9 mouse cellular contexts compared by ENCODE assay signal in the genomic region with DNA sequence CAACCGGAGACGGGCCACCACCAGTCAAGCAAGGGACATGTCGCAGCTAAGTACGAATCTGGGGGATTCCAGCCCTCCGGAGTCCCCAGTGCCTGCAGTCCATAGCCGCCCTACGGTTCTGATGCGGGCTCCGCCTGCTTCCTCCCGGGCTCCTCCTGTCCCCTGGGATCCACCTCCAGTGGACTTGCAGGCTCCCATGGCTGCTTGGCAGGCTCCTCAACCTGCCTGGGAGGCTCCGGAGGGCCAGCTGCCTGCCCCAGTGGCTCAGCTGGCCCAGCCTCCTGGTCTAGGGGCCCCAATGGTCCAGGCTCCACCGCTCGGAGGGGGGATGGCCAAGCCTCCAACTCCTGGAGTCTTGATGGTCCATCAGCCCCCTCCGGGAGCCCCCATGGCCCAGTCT. TPM values are rescaled to one million over a fixed set of nuclear protein-coding genes. Genes with fewer than 3 reads are reported as not detected.
DNase-seq lines count a peak whose midpoint lies in the region; ATAC-seq and TF ChIP-seq lines count a peak whose summit lies in the region.
"Had no signal": no experiment of that assay in that cellular context is flagged by ENCODE, and none has a peak within 500 bp of the region (broad histone marks: within the 10 kb centered on the region; RNA-seq: fewer than 3 reads in every experiment).

No protein-coding gene starts in this region.

- peak overlapping the region; percentile 59 for H3K9ac ChIP-seq in heart, embryonic 12.5 days
- no peak overlapping the region for H3K9ac ChIP-seq in heart, postnatal 0 days (replicated peaks; ENCODE audit: low read depth, low read length)

- TF ChIP-seq EP300 in heart, postnatal 0 days (IDR thresholded peaks at IDR 0.05; ENCODE audit: low read depth) = no peak

- no peaks in the 10 kb centered on the region for H3K4me1 ChIP-seq in heart, embryonic 12.5 days (replicated peaks)
- no peaks in the 10 kb centered on the region for H3K4me1 ChIP-seq in G1E (ENCODE audit: insufficient read depth, low read depth, low read length)
- H3K4me1 ChIP-seq in heart, postnatal 0 days (ENCODE audit: control insufficient read depth, insufficient read depth) = no peaks in the 10 kb centered on the region

- peak overlapping the region; percentile 74 for H3K4me2 ChIP-seq in heart, embryonic 12.5 days
- peak overlapping the region; percentile 47 for H3K4me2 ChIP-seq in heart, postnatal 0 days (ENCODE audit: low read depth, low read length)

- peaks cover 23% of the 10 kb centered on the region for H3K9me3 ChIP-seq in heart, embryonic 12.5 days (replicated peaks)
- peaks cover 23% of the 10 kb centered on the region for H3K9me3 ChIP-seq in G1E (replicated peaks)
- no peaks in the 10 kb centered on the region; the same call in 1 of the 2 replicates for H3K9me3 ChIP-seq in heart, postnatal 0 days (replicated peaks; ENCODE audit: control insufficient read depth, low read length)

- TF ChIP-seq CTCF in G1E (IDR thresholded peaks at IDR 0.05; ENCODE audit: low read depth, low read length) = no peak
- TF ChIP-seq CTCF in heart, postnatal 0 days (IDR thresholded peaks at IDR 0.05; ENCODE audit: low read depth) = no peak

- no peak overlapping the region for H3K27ac ChIP-seq in heart, embryonic 12.5 days (ENCODE audit: poor library complexity, severe bottlenecking)
- no peak overlapping the region for H3K27ac ChIP-seq in heart, postnatal 0 days (ENCODE audit: low read depth)

- no peak for DNase-seq in heart, postnatal 36 days
- no peak for DNase-seq in G1E (ENCODE audit: low spot score)
- no peak for DNase-seq in heart, postnatal 0 days (ENCODE audit: low spot score)
- peak; percentile 12 for DNase-seq in mesoderm, embryonic 11.5 days (ENCODE audit: low read depth, low spot score)
- DNase-seq in thymus, postnatal 0 days (ENCODE audit: low spot score) = no peak
- no peak for DNase-seq in spleen, adult 12 weeks (ENCODE audit: low spot score)
- DNase-seq in right cerebral cortex, postnatal 36 days (ENCODE audit: low spot score in 2 of 2) = no peak

- intact Hi-C loops in heart, postnatal 36 days (cut with DNase I) = no loop called here

- H3K36me3 ChIP-seq in heart, embryonic 12.5 days = no peaks in the 10 kb centered on the region
- H3K36me3 ChIP-seq in G1E (replicated peaks) = no peaks in the 10 kb centered on the region
- H3K36me3 ChIP-seq in heart, postnatal 0 days (replicated peaks; ENCODE audit: control insufficient read depth, insufficient read depth, low read length) = no peaks in the 10 kb centered on the region

- WGBS in heart, embryonic 12.5 days = 27% methylated on average over 14 of the region's 14 CpGs
- 29% methylated on average over 14 of the region's 14 CpGs for WGBS in heart, postnatal 0 days

- H3K27me3 ChIP-seq in heart, embryonic 12.5 days (replicated peaks) = no peaks in the 10 kb centered on the region
- no peaks in the 10 kb centered on the region; the same call in 1 of the 2 replicates for H3K27me3 ChIP-seq in G1E (ENCODE audit: insufficient read depth, low read length)
- peaks cover 8% of the 10 kb centered on the region; the same call in 1 of the 2 replicates for H3K27me3 ChIP-seq in heart, postnatal 0 days (ENCODE audit: control insufficient read depth, insufficient read depth, low read length)
- H3K27me3 ChIP-seq: CH12.LX had no signal

- ATAC-seq in heart, embryonic 12.5 days (ENCODE audit: insufficient number of reproducible peaks, low FRiP score) = no peak; the same call in 1 of the 2 replicates
- no peak for ATAC-seq in G1E (ENCODE audit: extremely low read depth, insufficient number of reproducible peaks, low FRiP score, poor library complexity, severe bottlenecking)
- 0 out of 2 replicates have a peak, but pooled peaks have one; percentile 27 for ATAC-seq in heart, postnatal 0 days (ENCODE audit: insufficient read depth, low read depth)

- H3K4me3 ChIP-seq in heart, embryonic 12.5 days = peak overlapping the region; percentile 47
- 0 out of 2 replicates have a peak overlapping the region, but pooled peaks have one; percentile 9 for H3K4me3 ChIP-seq in G1E (ENCODE audit: low read depth, low read length)
- peak overlapping the region; percentile 36 for H3K4me3 ChIP-seq in heart, postnatal 0 days (ENCODE audit: low read depth, low read length)

RNA-seq across cellular contexts. Expression of a gene that starts 0.5 kb away (rescaled TPM):
- 0.46 and 0.49 TPM in 2 replicates for polyA plus RNA-seq in heart, embryonic 12.5 days (2016; fragmentation: Nextera tagmentation; extraction: Ambion mirVana)
- not detected for total RNA-seq in heart, postnatal 36 days (2021)
- total RNA-seq in G1E (2014; fragmentation: Nextera tagmentation) = not detected in 2 replicates
- total RNA-seq in G1E (2017) = 0.05 TPM in 1 of 2 replicates, not detected in the other
- polyA plus RNA-seq in G1E (2012) = not detected in 2 replicates
- total RNA-seq in heart, postnatal 0 days (2014; rRNA removed; ENCODE audit: low replicate concordance) = 0.46 and 0.85 TPM in 2 replicates
- polyA plus RNA-seq in heart, postnatal 0 days (2015; fragmentation: Nextera tagmentation; extraction: Ambion mirVana) = 0.23 and 0.33 TPM in 2 replicates
- 0.09 and 0.23 TPM in 2 replicates for polyA plus RNA-seq in thymus, postnatal 0 days (2015; fragmentation: Nextera tagmentation; extraction: Ambion mirVana)
- total RNA-seq: CH12.LX had no signal

RNA-seq across cellular contexts. Expression of a gene that starts 30.9 kb away (rescaled TPM):
- 63.0 and 64.3 TPM in 2 replicates for polyA plus RNA-seq in heart, embryonic 12.5 days (2016; fragmentation: Nextera tagmentation; extraction: Ambion mirVana)
- 1 to 10 TPM; 4.1 to 4.8 TPM for total RNA-seq in heart, postnatal 36 days (2021)
- total RNA-seq in G1E (2014; fragmentation: Nextera tagmentation) (not detected in 2 replicates), G1E (2017) (0.05 TPM in 1 of 2 replicates, not detected in the other)
- 0.01 TPM in 1 of 2 replicates, not detected in the other for polyA plus RNA-seq in G1E (2012)
- total RNA-seq in heart, postnatal 0 days (2014; rRNA removed; ENCODE audit: low replicate concordance) = 21.0 and 22.3 TPM in 2 replicates
- polyA plus RNA-seq in heart, postnatal 0 days (2015; fragmentation: Nextera tagmentation; extraction: Ambion mirVana) = 23.5 and 26.0 TPM in 2 replicates
- polyA plus RNA-seq in thymus, postnatal 0 days (2015; fragmentation: Nextera tagmentation; extraction: Ambion mirVana) = 8.8 and 10.7 TPM in 2 replicates
- total RNA-seq: CH12.LX had no signal

RNA-seq across cellular contexts. Expression of a gene that starts 42.6 kb away (rescaled TPM):
- polyA plus RNA-seq in heart, embryonic 12.5 days (2016; fragmentation: Nextera tagmentation; extraction: Ambion mirVana) = 2.7 and 3.4 TPM in 2 replicates
- total RNA-seq in heart, postnatal 36 days (2021) = under 1 TPM; 0.14 to 0.33 TPM
- total RNA-seq in G1E (2014; fragmentation: Nextera tagmentation) = 1.6 and 6.2 TPM in 2 replicates
- 3.9 and 4.4 TPM in 2 replicates for total RNA-seq in G1E (2017)
- polyA plus RNA-seq in G1E (2012) = 1.2 and 1.3 TPM in 2 replicates
- total RNA-seq in heart, postnatal 0 days (2014; rRNA removed; ENCODE audit: low replicate concordance) = 0.88 and 8.1 TPM in 2 replicates
- polyA plus RNA-seq in heart, postnatal 0 days (2015; fragmentation: Nextera tagmentation; extraction: Ambion mirVana) = 1.4 TPM in 2 replicates
- 0.98 and 1.1 TPM in 2 replicates for polyA plus RNA-seq in thymus, postnatal 0 days (2015; fragmentation: Nextera tagmentation; extraction: Ambion mirVana)
